Mouse (Mus musculus) lung, postnatal 0 days (tissue): Measurements from ENCODE around the gene Rps6kb2.
"Not testable (repeated sequence)": the region's sequence is repeated elsewhere in the genome, so short reads cannot be mapped to it uniquely, and the experiment has no call there.

ENCODE experiments used
- CTCF ChIP-seq: IDR thresholded peaks from 2 replicates; pipeline ENCODE4 v1.5.1; 2016; ENCODE audit warnings: antibody characterized with exemption, mild to moderate bottlenecking
- EP300 ChIP-seq: IDR thresholded peaks from 2 replicates; pipeline ENCODE4 v1.6.1; 2016; ENCODE audit warnings: antibody characterized with exemption, mild to moderate bottlenecking, control low read depth

DNA sequence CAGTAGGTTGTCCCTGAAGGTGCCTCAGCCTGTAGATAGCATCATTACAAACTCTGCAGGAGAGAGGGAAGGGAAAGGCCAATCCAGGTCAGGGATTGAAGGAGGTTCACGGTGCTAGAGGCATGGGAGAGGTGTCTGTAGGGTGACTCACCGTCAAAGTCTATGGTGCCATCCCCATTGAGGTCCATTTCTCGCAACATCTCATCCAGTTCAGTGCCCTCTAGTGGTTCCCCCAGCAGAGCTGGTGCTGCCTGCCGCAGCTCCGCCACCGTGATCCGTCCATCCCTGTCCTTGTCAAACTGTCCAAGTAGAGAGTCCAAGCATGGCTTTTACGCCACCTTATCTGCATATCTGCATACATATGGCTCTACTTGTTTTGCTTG lies 27.2 kb downstream of the Rps6kb2 start:
- peak; percentile 61 for TF ChIP-seq CTCF
- TF ChIP-seq EP300 = not testable (repeated sequence)
